Mouse (Mus musculus): ENCODE measurements around the gene B230118H07Rik. TPM values are rescaled to one million over a fixed set of nuclear protein-coding genes. Genes with fewer than 3 reads are reported as not detected.

B230118H07Rik gene
- polyA plus RNA-seq, 1 experiment from 2014 or later: 67.0 TPM

GRCm38 (mm10) chr2:101652921-101653597 is 3.7 kb upstream of the B230118H07Rik start:
- Histone ChIP-seq H3K4me1 (ENCODE audit: control insufficient read depth in 2 of 2, insufficient read depth in 2 of 2, low read length in 2 of 2) (0 out of 4 replicates have a peak, but pooled peaks cover 0 to 6% of the 10 kb centered on the region in 2 experiments), H3K27me3 (ENCODE audit: control insufficient read depth, insufficient read depth, low read length) (no peaks in the 10 kb centered on the region), H3K4me3 (ENCODE audit: control insufficient read depth in 1 of 2, insufficient read depth in 1 of 2, low read depth in 1 of 2, low read length in 2 of 2) (peak overlapping the region; percentile 29 to 32), H3K9ac (ENCODE audit: low read length) (peak overlapping the region; percentile 56), H3K36me3 (ENCODE audit: control insufficient read depth, insufficient read depth, low read length) (no peaks in the 10 kb centered on the region), H3K27ac (replicated peaks in 1 of 2; ENCODE audit: control insufficient read depth in 1 of 2, insufficient read depth in 1 of 2, low read depth in 2 of 2, low read length in 2 of 2) (no peak overlapping the region), H3K4me2 (ENCODE audit: low read length) (peak overlapping the region; percentile 77), H3K9me3 (ENCODE audit: control insufficient read depth, low read length) (no peaks in the 10 kb centered on the region)
- no peak for ATAC-seq (ENCODE audit: insufficient number of reproducible peaks, insufficient read depth, low FRiP score, low read depth)
- WGBS: 17% methylated on average over 14 of the region's 14 CpGs

- no peaks in the 10 kb centered on the region for H3K36me3 ChIP-seq (ENCODE audit: control insufficient read depth, insufficient read depth, low read length)
- WGBS: 35% methylated on average over 14 of the region's 14 CpGs
- peak overlapping the region; percentile 29 to 32 for H3K4me3 ChIP-seq (ENCODE audit: control insufficient read depth in 1 of 2, insufficient read depth in 1 of 2, low read depth in 1 of 2, low read length in 2 of 2)
- ATAC-seq (ENCODE audit: insufficient number of reproducible peaks, insufficient read depth, low FRiP score, low read depth): no peak
- 0 out of 4 replicates have a peak, but pooled peaks cover 0 to 6% of the 10 kb centered on the region in 2 experiments for H3K4me1 ChIP-seq (ENCODE audit: control insufficient read depth in 2 of 2, insufficient read depth in 2 of 2, low read length in 2 of 2)
- peak overlapping the region; percentile 77 for H3K4me2 ChIP-seq (ENCODE audit: low read length)
- H3K27me3 ChIP-seq (ENCODE audit: control insufficient read depth, insufficient read depth, low read length): no peaks in the 10 kb centered on the region
- no peak overlapping the region for H3K27ac ChIP-seq (replicated peaks in 1 of 2; ENCODE audit: control insufficient read depth in 1 of 2, insufficient read depth in 1 of 2, low read depth in 2 of 2, low read length in 2 of 2)
- H3K9ac ChIP-seq (ENCODE audit: low read length): peak overlapping the region; percentile 56
- no peaks in the 10 kb centered on the region for H3K9me3 ChIP-seq (ENCODE audit: control insufficient read depth, low read length)
Observed at GRCm38 (mm10) chr2:101652204-101652920, 3.0 kb upstream of the B230118H07Rik start.

- no peaks in the 10 kb centered on the region for H3K9me3 ChIP-seq (ENCODE audit: control insufficient read depth, low read length)
- WGBS: 64% methylated on average over 1 of the region's 1 CpGs
Observed at GRCm38 (mm10) chr2:101650446-101650845, 1.1 kb upstream of the B230118H07Rik start.

GRCm38 (mm10) chr2:101648361-101648760 is 971 bp downstream of the B230118H07Rik start:
- no peak overlapping the region for H3K27ac ChIP-seq (replicated peaks in 1 of 2; ENCODE audit: control insufficient read depth in 1 of 2, insufficient read depth in 1 of 2, low read depth in 2 of 2, low read length in 2 of 2)
- H3K27me3 ChIP-seq (ENCODE audit: control insufficient read depth, insufficient read depth, low read length): no peaks in the 10 kb centered on the region
- no peaks in the 10 kb centered on the region for H3K9me3 ChIP-seq (ENCODE audit: control insufficient read depth, low read length)
- ATAC-seq (ENCODE audit: insufficient number of reproducible peaks, insufficient read depth, low FRiP score, low read depth): no peak
- H3K4me3 ChIP-seq (ENCODE audit: control insufficient read depth in 1 of 2, insufficient read depth in 1 of 2, low read depth in 1 of 2, low read length in 2 of 2): no peak overlapping the region
- no peaks in the 10 kb centered on the region for H3K36me3 ChIP-seq (ENCODE audit: control insufficient read depth, insufficient read depth, low read length)
- 76% methylated on average over 2 of the region's 2 CpGs for WGBS
- no peak overlapping the region for H3K4me2 ChIP-seq (ENCODE audit: low read length)
- H3K4me1 ChIP-seq (ENCODE audit: control insufficient read depth in 2 of 2, insufficient read depth in 2 of 2, low read length in 2 of 2): 0 out of 4 replicates have a peak, but pooled peaks cover 0 to 6% of the 10 kb centered on the region in 2 experiments
- H3K9ac ChIP-seq (ENCODE audit: low read length): no peak overlapping the region

More at GRCm38 (mm10) chr2:101650446-101650845, 1.1 kb upstream of the B230118H07Rik start:
- Histone ChIP-seq H3K9ac (ENCODE audit: low read length) (no peak overlapping the region), H3K4me1 (ENCODE audit: control insufficient read depth in 2 of 2, insufficient read depth in 2 of 2, low read length in 2 of 2) (0 out of 4 replicates have a peak, but pooled peaks cover 0 to 6% of the 10 kb centered on the region in 2 experiments), H3K4me2 (ENCODE audit: low read length) (no peak overlapping the region), H3K4me3 (ENCODE audit: control insufficient read depth in 1 of 2, insufficient read depth in 1 of 2, low read depth in 1 of 2, low read length in 2 of 2) (no peak overlapping the region), H3K27ac (replicated peaks in 1 of 2; ENCODE audit: control insufficient read depth in 1 of 2, insufficient read depth in 1 of 2, low read depth in 2 of 2, low read length in 2 of 2) (no peak overlapping the region), H3K27me3 (ENCODE audit: control insufficient read depth, insufficient read depth, low read length) (no peaks in the 10 kb centered on the region), H3K36me3 (ENCODE audit: control insufficient read depth, insufficient read depth, low read length) (no peaks in the 10 kb centered on the region)
- ATAC-seq (ENCODE audit: insufficient number of reproducible peaks, insufficient read depth, low FRiP score, low read depth): no peak

GRCm38 (mm10) chr2:101645841-101646240 is 3.5 kb downstream of the B230118H07Rik start:
- no peak for ATAC-seq (ENCODE audit: insufficient number of reproducible peaks, insufficient read depth, low FRiP score, low read depth)
- WGBS: 83% methylated on average over 1 of the region's 1 CpGs
- H3K27ac ChIP-seq (replicated peaks in 1 of 2; ENCODE audit: control insufficient read depth in 1 of 2, insufficient read depth in 1 of 2, low read depth in 2 of 2, low read length in 2 of 2): no peak overlapping the region
- no peaks in the 10 kb centered on the region for H3K27me3 ChIP-seq (ENCODE audit: control insufficient read depth, insufficient read depth, low read length)
- H3K9me3 ChIP-seq (ENCODE audit: control insufficient read depth, low read length): no peaks in the 10 kb centered on the region
- no peak overlapping the region for H3K9ac ChIP-seq (ENCODE audit: low read length)
- no peaks in the 10 kb centered on the region for H3K4me1 ChIP-seq (ENCODE audit: control insufficient read depth in 2 of 2, insufficient read depth in 2 of 2, low read length in 2 of 2)
- H3K4me2 ChIP-seq (ENCODE audit: low read length): no peak overlapping the region
- no peak overlapping the region for H3K4me3 ChIP-seq (ENCODE audit: control insufficient read depth in 1 of 2, insufficient read depth in 1 of 2, low read depth in 1 of 2, low read length in 2 of 2)
- H3K36me3 ChIP-seq (ENCODE audit: control insufficient read depth, insufficient read depth, low read length): no peaks in the 10 kb centered on the region

- WGBS: 69% methylated on average over 3 of the region's 3 CpGs
- H3K27ac ChIP-seq (replicated peaks in 1 of 2; ENCODE audit: control insufficient read depth in 1 of 2, insufficient read depth in 1 of 2, low read depth in 2 of 2, low read length in 2 of 2): no peak overlapping the region
Observed at GRCm38 (mm10) chr2:101639840-101640350, 9.4 kb downstream of the B230118H07Rik start.

GRCm38 (mm10) chr2:101638979-101639839 is 10.1 kb downstream of the B230118H07Rik start:
- Histone ChIP-seq H3K4me3 (ENCODE audit: control insufficient read depth in 1 of 2, insufficient read depth in 1 of 2, low read depth in 1 of 2, low read length in 2 of 2) (no peak overlapping the region), H3K4me2 (ENCODE audit: low read length) (no peak overlapping the region), H3K9me3 (ENCODE audit: control insufficient read depth, low read length) (no peaks in the 10 kb centered on the region), H3K27me3 (ENCODE audit: control insufficient read depth, insufficient read depth, low read length) (no peaks in the 10 kb centered on the region), H3K36me3 (ENCODE audit: control insufficient read depth, insufficient read depth, low read length) (no peaks in the 10 kb centered on the region), H3K9ac (ENCODE audit: low read length) (no peak overlapping the region), H3K27ac (replicated peaks in 1 of 2; ENCODE audit: control insufficient read depth in 1 of 2, insufficient read depth in 1 of 2, low read depth in 2 of 2, low read length in 2 of 2) (no peak overlapping the region), H3K4me1 (ENCODE audit: control insufficient read depth in 2 of 2, insufficient read depth in 2 of 2, low read length in 2 of 2) (no peaks in the 10 kb centered on the region)
- 65% methylated on average over 7 of the region's 7 CpGs for WGBS
- ATAC-seq (ENCODE audit: insufficient number of reproducible peaks, insufficient read depth, low FRiP score, low read depth): no peak

More at GRCm38 (mm10) chr2:101639840-101640350, 9.4 kb downstream of the B230118H07Rik start:
- Histone ChIP-seq H3K4me2 (ENCODE audit: low read length) (no peak overlapping the region), H3K4me3 (ENCODE audit: control insufficient read depth in 1 of 2, insufficient read depth in 1 of 2, low read depth in 1 of 2, low read length in 2 of 2) (no peak overlapping the region), H3K36me3 (ENCODE audit: control insufficient read depth, insufficient read depth, low read length) (no peaks in the 10 kb centered on the region), H3K9ac (ENCODE audit: low read length) (no peak overlapping the region), H3K4me1 (ENCODE audit: control insufficient read depth in 2 of 2, insufficient read depth in 2 of 2, low read length in 2 of 2) (no peaks in the 10 kb centered on the region), H3K27me3 (ENCODE audit: control insufficient read depth, insufficient read depth, low read length) (no peaks in the 10 kb centered on the region), H3K9me3 (ENCODE audit: control insufficient read depth, low read length) (no peaks in the 10 kb centered on the region)
- ATAC-seq (ENCODE audit: insufficient number of reproducible peaks, insufficient read depth, low FRiP score, low read depth): no peak
